Mouse (Mus musculus): ENCODE measurements around the gene Atp6v1c2. TPM values are rescaled to one million over a fixed set of nuclear protein-coding genes. Genes with fewer than 3 reads are reported as not detected.
A peak's percentile ranks its signal among the peaks of the same experiment; 100 is the strongest.

The Atp6v1c2 gene
- polyA plus RNA-seq, 1 experiment from 2014 or later = 0.29 TPM

DNA sequence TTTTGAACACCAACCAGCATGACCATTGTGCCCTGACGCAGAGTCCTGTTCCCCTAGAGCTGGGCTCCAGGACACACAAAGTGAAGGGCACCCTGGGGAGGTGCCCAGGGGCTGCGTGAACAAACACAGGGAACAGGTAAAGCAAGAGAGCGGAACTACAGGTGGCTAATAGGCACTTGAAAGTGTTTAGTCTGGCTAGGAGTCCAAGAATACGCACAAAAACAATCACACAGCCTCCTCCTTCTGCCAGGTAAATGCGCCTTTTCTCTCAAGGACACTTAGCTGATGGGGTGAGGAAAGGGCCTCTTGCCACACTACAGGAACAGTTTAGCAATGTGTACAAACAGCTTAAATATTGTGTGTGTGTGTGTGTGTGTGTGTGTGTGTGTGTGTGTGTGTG lies 13.1 kb downstream of the Atp6v1c2 start:
- no peak overlapping the region for H3K4me3 ChIP-seq
- no peaks in the 10 kb centered on the region for H3K9me3 ChIP-seq
- no peaks in the 10 kb centered on the region for H3K36me3 ChIP-seq (replicated peaks)
- DNase-seq (ENCODE audit: extremely low spot score, low spot score) = no peak
- no peak overlapping the region for H3K27ac ChIP-seq
- H3K27me3 ChIP-seq (ENCODE audit: poor library complexity, severe bottlenecking) = no peaks in the 10 kb centered on the region
- H3K4me1 ChIP-seq = peaks cover 6% of the 10 kb centered on the region
- WGBS = 90% methylated on average over 5 of the region's 5 CpGs

DNA sequence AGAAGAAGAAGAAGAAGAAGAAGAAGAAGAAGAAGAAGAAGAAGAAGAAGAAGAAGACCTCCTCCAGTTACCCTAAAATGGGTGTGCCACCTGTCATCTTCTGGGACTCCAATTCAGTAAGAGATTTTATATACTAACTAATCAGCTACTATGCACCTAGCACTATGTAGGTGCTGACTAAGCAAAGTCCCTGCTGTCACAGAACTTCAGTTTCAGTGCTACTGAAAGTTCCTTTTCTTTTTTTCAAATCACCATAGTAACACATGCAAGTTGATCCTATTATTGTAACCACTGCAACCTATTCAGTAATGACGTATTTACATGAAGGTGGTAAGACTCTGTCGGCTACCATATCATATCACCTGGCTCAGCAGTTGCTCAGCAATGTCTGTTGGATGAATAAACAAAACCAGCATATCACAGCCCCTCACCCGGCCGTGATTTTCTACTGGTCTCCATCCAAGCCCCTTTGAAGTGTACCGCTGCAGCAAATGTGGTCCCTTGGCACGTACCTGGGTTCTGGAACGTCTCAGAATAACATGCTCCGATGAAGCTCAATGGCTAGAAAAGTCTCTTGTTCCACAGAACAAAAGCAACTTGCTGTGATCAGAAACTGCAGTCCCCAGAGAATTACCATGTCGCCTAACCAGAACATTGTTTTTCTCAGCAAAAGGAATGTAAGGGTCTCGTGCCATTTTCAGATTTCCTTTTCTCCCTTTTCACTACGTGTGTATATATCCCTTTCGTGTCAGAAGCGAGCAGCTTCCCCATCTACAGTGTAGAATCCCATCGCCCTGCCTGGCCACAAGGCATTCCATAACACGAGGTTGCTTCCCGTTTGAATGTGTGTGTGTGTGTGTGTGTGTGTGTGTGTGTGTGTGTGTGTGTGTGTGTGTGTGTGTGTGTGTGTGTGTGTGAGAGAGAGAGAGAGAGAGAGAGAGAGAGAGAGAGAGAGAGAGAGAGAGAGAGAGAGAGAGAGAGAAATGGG lies 18.0 kb downstream of the Atp6v1c2 start:
- Histone ChIP-seq H3K4me1 (peaks cover 16% of the 10 kb centered on the region), H3K4me3 (no peak overlapping the region), H3K9me3 (no peaks in the 10 kb centered on the region), H3K27ac (no peak overlapping the region), H3K27me3 (ENCODE audit: poor library complexity, severe bottlenecking) (no peaks in the 10 kb centered on the region), H3K36me3 (replicated peaks) (no peaks in the 10 kb centered on the region)
- peak; percentile 18 for DNase-seq (ENCODE audit: extremely low spot score, low spot score)
- WGBS = 50% methylated on average over 16 of the region's 16 CpGs

DNA sequence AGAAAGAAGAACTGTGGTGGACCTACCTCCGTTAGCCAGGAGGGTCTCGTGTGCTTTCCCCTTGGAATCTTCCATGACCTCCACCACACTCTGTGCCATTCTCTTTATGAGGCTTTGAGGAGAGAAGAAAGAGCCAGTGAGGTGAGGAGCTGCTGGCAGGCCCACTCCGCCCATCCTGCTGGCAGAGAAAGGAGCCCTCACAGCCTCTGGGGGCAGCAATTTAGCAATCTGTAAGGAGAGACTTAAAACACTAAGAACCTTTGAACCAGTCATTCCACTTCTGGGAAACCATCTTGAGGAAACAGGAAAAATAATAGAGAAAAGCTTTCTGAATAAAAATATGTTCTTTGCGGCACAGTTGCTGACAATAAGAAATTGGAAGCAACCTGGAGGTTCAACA lies 20.9 kb downstream of the Atp6v1c2 start:
- Histone ChIP-seq H3K4me1 (peaks cover 16% of the 10 kb centered on the region), H3K4me3 (no peak overlapping the region), H3K27ac (no peak overlapping the region), H3K36me3 (replicated peaks) (no peaks in the 10 kb centered on the region), H3K9me3 (no peaks in the 10 kb centered on the region), H3K27me3 (ENCODE audit: poor library complexity, severe bottlenecking) (no peaks in the 10 kb centered on the region)
- WGBS = 44% methylated on average over 4 of the region's 4 CpGs
- DNase-seq (ENCODE audit: extremely low spot score, low spot score) = no peak

DNA sequence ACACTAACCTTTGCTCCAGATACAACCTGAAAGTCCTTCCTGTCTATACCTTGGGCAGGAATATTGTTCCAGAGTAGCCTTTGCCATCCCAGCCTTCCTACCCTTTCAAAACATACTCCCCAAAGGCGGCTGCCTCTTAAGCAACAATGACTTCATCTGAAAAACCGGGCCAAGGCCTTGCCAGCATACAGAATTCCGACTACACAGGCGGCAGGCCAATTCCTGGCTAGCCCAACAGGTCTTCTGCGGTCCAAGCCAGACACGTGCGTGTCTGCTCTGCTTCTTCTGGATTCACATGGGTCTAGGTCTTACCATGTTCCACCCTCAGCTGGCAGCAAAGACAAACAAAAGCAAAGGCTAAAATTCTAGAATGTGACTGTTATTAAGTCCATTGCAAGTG lies 23.7 kb downstream of the Atp6v1c2 start:
- Histone ChIP-seq H3K36me3 (replicated peaks) (no peaks in the 10 kb centered on the region), H3K4me3 (no peak overlapping the region), H3K27ac (no peak overlapping the region), H3K9me3 (no peaks in the 10 kb centered on the region), H3K4me1 (peaks cover 8% of the 10 kb centered on the region), H3K27me3 (ENCODE audit: poor library complexity, severe bottlenecking) (no peaks in the 10 kb centered on the region)
- 87% methylated on average over 7 of the region's 7 CpGs for WGBS
- DNase-seq (ENCODE audit: extremely low spot score, low spot score) = no peak

DNA sequence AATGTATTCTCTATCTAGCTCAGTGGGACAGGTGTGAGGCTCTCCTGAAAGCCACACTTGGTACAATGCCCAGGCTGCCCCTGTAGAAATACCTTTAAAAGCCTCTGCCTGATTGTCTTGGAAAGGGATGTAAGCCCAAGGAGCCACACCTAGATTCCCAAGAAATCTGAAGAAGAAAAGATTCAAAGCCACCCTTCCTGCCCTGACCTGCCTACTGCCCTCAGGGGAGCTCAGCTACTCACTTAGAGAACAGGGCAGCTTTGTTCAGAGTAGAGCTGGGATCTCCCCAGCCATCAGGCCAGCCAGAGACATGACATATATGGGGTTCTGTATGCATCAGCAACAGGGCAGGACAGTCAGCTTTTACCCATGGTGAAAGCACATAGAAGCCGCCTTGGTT lies 29.3 kb downstream of the Atp6v1c2 start:
- no peak overlapping the region for H3K4me3 ChIP-seq
- H3K9me3 ChIP-seq = no peaks in the 10 kb centered on the region
- H3K4me1 ChIP-seq = no peaks in the 10 kb centered on the region
- no peak for DNase-seq (ENCODE audit: extremely low spot score, low spot score)
- H3K36me3 ChIP-seq (replicated peaks) = no peaks in the 10 kb centered on the region
- H3K27me3 ChIP-seq (ENCODE audit: poor library complexity, severe bottlenecking) = no peaks in the 10 kb centered on the region
- 96% methylated on average over 1 of the region's 1 CpGs for WGBS
- H3K27ac ChIP-seq = no peak overlapping the region

DNA sequence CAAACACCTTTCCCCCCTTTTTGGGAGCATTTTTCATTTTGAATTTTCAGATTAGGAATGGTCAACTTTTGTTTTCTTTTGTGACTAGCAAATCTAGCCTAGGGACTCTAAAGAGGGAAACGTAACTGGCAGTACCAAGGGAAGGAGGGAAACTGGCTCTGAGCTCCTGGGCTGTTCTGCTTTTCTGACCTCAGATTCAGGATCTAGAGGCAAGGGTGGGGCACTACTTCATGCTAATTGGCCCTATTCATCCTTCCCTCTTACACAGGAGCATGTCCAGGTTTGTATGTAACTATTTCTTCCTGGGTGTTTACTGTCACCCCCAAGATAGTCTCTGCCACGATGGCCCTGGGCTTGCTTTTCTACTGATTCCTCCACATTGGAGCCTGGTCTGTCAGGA lies 32.3 kb downstream of the Atp6v1c2 start:
- DNase-seq (ENCODE audit: extremely low spot score, low spot score) = no peak
- 88% methylated on average over 2 of the region's 2 CpGs for WGBS
- no peaks in the 10 kb centered on the region for H3K9me3 ChIP-seq
- no peaks in the 10 kb centered on the region for H3K4me1 ChIP-seq
- no peak overlapping the region for H3K27ac ChIP-seq
- H3K27me3 ChIP-seq (ENCODE audit: poor library complexity, severe bottlenecking) = no peaks in the 10 kb centered on the region
- H3K36me3 ChIP-seq (replicated peaks) = no peaks in the 10 kb centered on the region
- no peak overlapping the region for H3K4me3 ChIP-seq

DNA sequence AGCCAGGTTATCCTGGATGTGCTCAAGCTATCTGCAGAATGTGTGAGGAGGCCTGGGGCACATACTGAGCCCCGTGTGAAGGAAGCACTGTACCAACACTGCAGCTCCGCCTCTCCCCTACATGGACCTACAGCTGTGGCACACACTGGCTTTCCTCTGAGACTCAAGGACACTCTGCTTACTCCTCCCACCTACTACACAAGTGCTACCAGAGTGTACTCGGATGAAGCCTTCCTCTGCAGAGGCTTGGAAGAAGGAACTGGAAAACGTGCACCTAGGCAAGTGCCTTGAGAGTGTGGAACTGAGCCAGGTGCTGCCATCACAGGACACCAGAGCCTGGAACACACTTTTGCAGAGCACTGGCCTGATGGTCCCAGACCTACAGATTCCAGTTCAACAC lies 38.6 kb downstream of the Atp6v1c2 start:
- Histone ChIP-seq H3K27me3 (ENCODE audit: poor library complexity, severe bottlenecking) (no peaks in the 10 kb centered on the region), H3K36me3 (replicated peaks) (peaks cover 10% of the 10 kb centered on the region), H3K4me3 (no peak overlapping the region), H3K9me3 (no peaks in the 10 kb centered on the region), H3K4me1 (no peaks in the 10 kb centered on the region), H3K27ac (no peak overlapping the region)
- 74% methylated on average over 4 of the region's 4 CpGs for WGBS
- no peak for DNase-seq (ENCODE audit: extremely low spot score, low spot score)

DNA sequence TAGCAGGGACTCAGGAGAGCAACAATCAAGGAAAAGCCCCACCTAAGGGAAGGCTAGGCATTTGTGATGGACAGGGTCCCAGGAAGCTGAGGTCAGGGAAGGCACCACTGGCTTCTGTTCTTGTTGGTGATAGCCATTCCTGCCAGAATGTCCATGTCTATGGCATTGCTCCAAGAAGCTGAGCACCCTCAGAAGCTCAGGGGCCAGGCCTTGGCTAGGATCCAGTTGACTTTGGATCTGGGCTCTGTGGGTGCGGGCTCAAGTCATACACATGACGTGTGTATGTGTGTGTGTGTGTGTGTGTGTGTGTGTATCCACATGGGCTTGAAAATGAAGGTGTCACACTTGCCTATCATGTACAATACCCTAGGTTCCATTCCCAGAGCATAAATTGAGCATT lies 39.2 kb downstream of the Atp6v1c2 start:
- Histone ChIP-seq H3K4me1 (no peaks in the 10 kb centered on the region), H3K36me3 (replicated peaks) (peaks cover 17% of the 10 kb centered on the region), H3K27me3 (ENCODE audit: poor library complexity, severe bottlenecking) (no peaks in the 10 kb centered on the region), H3K4me3 (no peak overlapping the region), H3K27ac (no peak overlapping the region), H3K9me3 (no peaks in the 10 kb centered on the region)
- 94% methylated on average over 2 of the region's 2 CpGs for WGBS
- DNase-seq (ENCODE audit: extremely low spot score, low spot score) = no peak

DNA sequence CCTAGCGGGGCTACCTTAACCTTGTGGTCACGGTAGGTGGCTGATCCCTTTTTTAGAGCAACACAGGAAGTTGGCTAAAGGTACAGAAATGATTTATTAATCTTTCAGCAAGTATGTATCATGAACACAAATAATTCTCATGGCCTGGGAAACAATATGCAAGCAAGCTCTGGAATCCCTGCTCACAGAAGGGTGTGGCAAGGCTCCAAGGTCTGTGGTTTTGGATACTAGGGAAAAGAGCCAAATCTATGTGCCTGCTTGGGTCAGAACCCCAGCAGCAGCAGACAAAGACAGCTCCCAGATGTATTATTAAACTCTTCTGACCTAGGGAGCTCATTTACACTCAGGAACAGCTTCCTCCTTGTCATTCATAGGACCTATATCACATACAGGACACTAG lies 40.1 kb downstream of the Atp6v1c2 start:
- H3K36me3 ChIP-seq (replicated peaks) = peaks cover 25% of the 10 kb centered on the region
- H3K27ac ChIP-seq = no peak overlapping the region
- no peaks in the 10 kb centered on the region for H3K9me3 ChIP-seq
- 88% methylated on average over 2 of the region's 2 CpGs for WGBS
- no peak overlapping the region for H3K4me3 ChIP-seq
- no peak for DNase-seq (ENCODE audit: extremely low spot score, low spot score)
- H3K27me3 ChIP-seq (ENCODE audit: poor library complexity, severe bottlenecking) = no peaks in the 10 kb centered on the region
- no peaks in the 10 kb centered on the region for H3K4me1 ChIP-seq

DNA sequence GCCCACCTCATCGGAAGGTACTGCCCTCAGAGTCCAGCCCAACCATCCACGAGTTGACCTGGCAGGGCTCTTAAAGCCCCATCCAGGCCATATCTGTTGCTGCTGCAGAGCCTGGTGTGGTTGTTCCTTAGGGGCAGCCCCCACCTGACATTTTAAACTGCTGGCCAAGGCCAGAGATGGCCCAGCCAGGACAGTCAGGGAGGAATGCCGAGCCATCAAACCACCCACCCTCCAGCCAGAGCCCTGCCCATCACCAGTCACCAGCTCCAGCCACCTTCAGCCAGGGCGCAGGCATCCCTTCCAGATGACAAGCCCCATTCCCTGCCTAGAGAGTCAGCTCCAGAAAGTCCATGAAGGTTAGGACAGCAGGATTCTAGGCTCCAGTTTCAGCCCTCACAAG lies 40.7 kb downstream of the Atp6v1c2 start:
- no peaks in the 10 kb centered on the region for H3K27me3 ChIP-seq (ENCODE audit: poor library complexity, severe bottlenecking)
- WGBS = 77% methylated on average over 4 of the region's 4 CpGs

DNA sequence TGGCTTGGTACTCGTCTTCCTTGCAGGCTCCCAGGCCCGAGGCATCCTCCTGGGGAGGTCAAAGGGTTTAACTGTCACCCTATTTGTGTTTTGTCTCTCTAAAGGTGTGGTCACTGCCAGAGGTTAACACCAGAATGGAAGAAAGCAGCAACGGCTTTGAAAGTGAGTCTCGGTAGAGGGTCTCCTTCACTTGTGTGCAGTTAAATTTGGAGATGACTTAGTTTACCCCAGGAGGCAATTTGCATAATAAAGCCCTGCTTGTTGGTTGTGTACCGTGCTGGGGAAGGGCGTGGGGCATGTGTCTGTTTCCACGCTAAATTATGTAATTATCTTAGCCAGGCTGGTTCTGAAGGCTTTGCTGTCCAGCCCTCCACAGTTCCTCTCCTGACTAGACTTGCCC lies 55.3 kb downstream of the Atp6v1c2 start:
- WGBS = 81% methylated on average over 7 of the region's 7 CpGs

More for the DNA sequence above, 40.7 kb downstream of the Atp6v1c2 start:
- no peak overlapping the region for H3K27ac ChIP-seq
- no peaks in the 10 kb centered on the region for H3K4me1 ChIP-seq
- DNase-seq (ENCODE audit: extremely low spot score, low spot score) = no peak
- H3K9me3 ChIP-seq = no peaks in the 10 kb centered on the region
- no peak overlapping the region for H3K4me3 ChIP-seq
- H3K36me3 ChIP-seq (replicated peaks) = peaks cover 31% of the 10 kb centered on the region

DNA sequence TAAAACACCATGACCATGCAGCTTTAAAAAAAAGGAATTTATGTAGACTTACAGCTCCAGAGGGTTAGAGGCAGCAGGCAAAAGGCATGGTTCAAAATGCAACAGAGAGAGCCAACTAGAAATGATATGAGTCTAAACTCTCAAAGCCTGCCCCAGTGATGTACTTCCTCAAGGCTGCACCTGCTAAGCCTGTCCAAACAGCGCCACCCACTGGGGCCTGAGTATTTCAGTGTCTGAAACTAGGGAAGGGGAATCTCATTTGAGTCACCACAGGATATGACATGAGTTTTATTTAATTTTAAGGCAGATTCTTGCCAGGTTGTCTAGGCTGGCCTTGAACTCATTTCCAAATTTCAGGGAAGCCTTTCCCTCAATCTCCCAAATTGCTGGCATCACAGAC lies 57.9 kb downstream of the Atp6v1c2 start:
- WGBS = 82% methylated on average over 1 of the region's 1 CpGs
- no peak for DNase-seq (ENCODE audit: extremely low spot score, low spot score)

More for the DNA sequence above, 55.3 kb downstream of the Atp6v1c2 start:
- Histone ChIP-seq H3K4me1 (peaks cover 6% of the 10 kb centered on the region), H3K27me3 (ENCODE audit: poor library complexity, severe bottlenecking) (no peaks in the 10 kb centered on the region), H3K27ac (no peak overlapping the region), H3K36me3 (replicated peaks) (peaks cover 97% of the 10 kb centered on the region), H3K4me3 (no peak overlapping the region), H3K9me3 (no peaks in the 10 kb centered on the region)
- no peak for DNase-seq (ENCODE audit: extremely low spot score, low spot score)

DNA sequence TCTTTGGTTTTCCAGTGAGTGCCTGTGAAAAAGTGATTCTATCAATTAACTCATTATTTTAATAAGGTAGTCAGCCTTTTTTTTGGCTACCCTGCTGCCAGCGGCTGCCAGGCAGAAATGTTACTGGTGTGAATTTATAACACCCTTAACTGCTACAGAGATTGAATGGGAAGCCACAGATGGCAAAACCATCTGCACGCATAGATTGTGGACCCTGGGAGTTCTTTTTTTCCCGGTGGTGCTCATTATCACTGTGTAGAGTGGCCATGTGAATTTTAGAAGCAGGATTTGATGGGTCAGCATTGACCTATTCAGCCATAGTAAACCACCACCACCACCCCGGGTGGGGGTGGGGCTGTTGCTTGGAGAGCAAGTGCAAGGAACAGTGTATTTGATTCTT lies 61.8 kb downstream of the Atp6v1c2 start:
- Histone ChIP-seq H3K27ac (peak overlapping the region; percentile 96), H3K36me3 (replicated peaks) (peaks cover 42% of the 10 kb centered on the region), H3K27me3 (ENCODE audit: poor library complexity, severe bottlenecking) (no peaks in the 10 kb centered on the region), H3K4me1 (peaks cover 29% of the 10 kb centered on the region), H3K9me3 (no peaks in the 10 kb centered on the region), H3K4me3 (peak overlapping the region; percentile 90)
- 23% methylated on average over 4 of the region's 4 CpGs for WGBS
- no peak for DNase-seq (ENCODE audit: extremely low spot score, low spot score)

More for the DNA sequence above, 57.9 kb downstream of the Atp6v1c2 start:
- Histone ChIP-seq H3K27me3 (ENCODE audit: poor library complexity, severe bottlenecking) (no peaks in the 10 kb centered on the region), H3K4me1 (peaks cover 23% of the 10 kb centered on the region), H3K9me3 (no peaks in the 10 kb centered on the region), H3K4me3 (no peak overlapping the region), H3K27ac (no peak overlapping the region), H3K36me3 (replicated peaks) (peaks cover 80% of the 10 kb centered on the region)
